Mouse (Mus musculus): Measurements from ENCODE around the gene Slc9a3r2.
"Not testable (repeated sequence)": the region's sequence is repeated elsewhere in the genome, so short reads cannot be mapped to it uniquely, and the experiment has no call there.

GRCm38 (mm10) chr17:24667011-24667410 lies 16.9 kb upstream of the Slc9a3r2 start:
- TF ChIP-seq CTCF (IDR thresholded peaks at IDR 0.05; ENCODE audit: borderline replicate concordance, extremely low read depth, insufficient read depth, insufficient read length); POLR2A (IDR thresholded peaks at IDR 0.05; ENCODE audit: borderline replicate concordance, extremely low read depth, insufficient read depth, insufficient read length, poor library complexity, severe bottlenecking): not testable (repeated sequence)
